Mouse (Mus musculus) lung, postnatal 0 days (tissue): ENCODE measurements around the gene Ubap2.

Experiments
- CTCF ChIP-seq: IDR thresholded peaks from 2 replicates; pipeline ENCODE4 v1.5.1; 2016; ENCODE audit warnings: antibody characterized with exemption, mild to moderate bottlenecking
- EP300 ChIP-seq: IDR thresholded peaks from 2 replicates; pipeline ENCODE4 v1.6.1; 2016; ENCODE audit warnings: antibody characterized with exemption, mild to moderate bottlenecking, control low read depth

DNA sequence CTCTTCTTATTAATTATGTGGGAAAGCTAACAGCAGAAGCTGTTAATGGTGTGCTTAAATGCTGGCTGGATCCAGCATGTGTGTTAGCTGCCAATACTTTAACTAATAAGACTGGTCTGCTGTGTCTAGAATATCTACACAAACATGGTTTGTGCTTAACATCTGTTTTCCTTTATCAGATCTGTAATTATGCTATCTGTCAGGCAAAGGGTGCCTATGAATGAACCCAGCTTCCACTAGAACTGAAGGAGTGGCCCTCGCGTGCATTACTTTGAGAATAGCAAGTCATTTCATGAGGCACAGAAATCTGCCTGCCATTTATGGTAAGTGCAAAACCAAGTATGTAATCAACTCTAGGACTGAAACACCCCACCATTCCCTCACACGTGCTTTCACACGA, 66.9 kb downstream of the Ubap2 start:
- TF ChIP-seq CTCF = no peak
- no peak for TF ChIP-seq EP300
